In genomic region chr15:85966032-85966431, GRCm38 (mm10) we compare ENCODE assay signal across 26 mouse cellular contexts.
A peak's percentile ranks its signal among the peaks of the same experiment; 100 is the strongest.
DNase-seq lines count a peak whose midpoint lies in the region; ATAC-seq and TF ChIP-seq lines count a peak whose summit lies in the region.
"Had no signal": no experiment of that assay in that cellular context is flagged by ENCODE, and none has a peak within 500 bp of the region (broad histone marks: within the 10 kb centered on the region; RNA-seq: fewer than 3 reads in every experiment).

No protein-coding gene starts in this region.

- H3ac ChIP-seq in C2C12 (ENCODE audit: control insufficient read depth, insufficient read length, low read depth), result no peak overlapping the region

- H3K4me3 ChIP-seq in forebrain, embryonic 13.5 days, result no peak overlapping the region
- no peak overlapping the region for H3K4me3 ChIP-seq in forebrain, embryonic 15.5 days
- H3K4me3 ChIP-seq in stomach, embryonic 16.5 days (replicated peaks; ENCODE audit: low read length), result no peak overlapping the region
- no peak overlapping the region for H3K4me3 ChIP-seq in stomach, postnatal 0 days (ENCODE audit: low read depth, low read length)
- H3K4me3 ChIP-seq in C2C12 (ENCODE audit: insufficient read depth, poor library complexity, severe bottlenecking), result no peak overlapping the region
- H3K4me3 ChIP-seq: heart, adult 2 months; heart, embryonic 10.5 days; heart, embryonic 13.5 days; hindbrain, embryonic 10.5 days; hindbrain, embryonic 13.5 days; intestine, embryonic 15.5 days had no signal

- intact Hi-C loops in heart, postnatal 36 days (cut with DNase I), result no loop called here

- no peak overlapping the region for H3K9ac ChIP-seq in forebrain, embryonic 13.5 days
- no peak overlapping the region for H3K9ac ChIP-seq in forebrain, embryonic 15.5 days (replicated peaks)
- H3K9ac ChIP-seq in stomach, embryonic 16.5 days (ENCODE audit: low read length), result no peak overlapping the region
- H3K9ac ChIP-seq in stomach, postnatal 0 days (ENCODE audit: low read length), result no peak overlapping the region
- H3K9ac ChIP-seq: heart, embryonic 13.5 days; hindbrain, embryonic 13.5 days; intestine, embryonic 15.5 days had no signal

- peaks cover 22% of the 10 kb centered on the region for H3K36me3 ChIP-seq in forebrain, embryonic 13.5 days (ENCODE audit: poor library complexity, severe bottlenecking)
- H3K36me3 ChIP-seq in forebrain, embryonic 15.5 days, result no peaks in the 10 kb centered on the region
- H3K36me3 ChIP-seq in stomach, embryonic 16.5 days (ENCODE audit: control insufficient read depth, insufficient read depth, low read length), result no peaks in the 10 kb centered on the region
- no peaks in the 10 kb centered on the region for H3K36me3 ChIP-seq in stomach, postnatal 0 days (ENCODE audit: control insufficient read depth, insufficient read depth, low read length)
- H3K36me3 ChIP-seq in C2C12 (ENCODE audit: control insufficient read depth, insufficient read depth), result no peaks in the 10 kb centered on the region
- H3K36me3 ChIP-seq: heart, embryonic 10.5 days; heart, embryonic 13.5 days; hindbrain, embryonic 13.5 days; intestine, embryonic 15.5 days had no signal

- ATAC-seq in forebrain, embryonic 13.5 days, result no peak
- no peak for ATAC-seq in forebrain, embryonic 15.5 days (replicated peaks)
- 0 out of 2 replicates have a peak, but pooled peaks have one; percentile 11 for ATAC-seq in stomach, embryonic 16.5 days (ENCODE audit: insufficient read depth, low FRiP score)
- no peak for ATAC-seq in stomach, postnatal 0 days (ENCODE audit: low FRiP score, low TSS enrichment)
- ATAC-seq: CD4-positive, CD25-positive, alpha-beta regulatory T cell, adult 4 months; forebrain, embryonic 16.5 days; hindbrain, embryonic 16.5 days; intestine, embryonic 15.5 days had no signal

- H3K79me2 ChIP-seq in C2C12 (ENCODE audit: control insufficient read depth, insufficient read depth), result no peaks in the 10 kb centered on the region

- H3K4me2 ChIP-seq in forebrain, embryonic 13.5 days, result no peak overlapping the region
- no peak overlapping the region for H3K4me2 ChIP-seq in forebrain, embryonic 15.5 days (replicated peaks)
- H3K4me2 ChIP-seq in stomach, embryonic 16.5 days (ENCODE audit: low read depth, low read length), result no peak overlapping the region
- no peak overlapping the region for H3K4me2 ChIP-seq in stomach, postnatal 0 days (replicated peaks; ENCODE audit: low read depth)
- H3K4me2 ChIP-seq: heart, embryonic 13.5 days; hindbrain, embryonic 13.5 days; intestine, embryonic 15.5 days had no signal

- DNase-seq in stomach, postnatal 0 days (ENCODE audit: low spot score), result no peak
- no peak for DNase-seq in heart, postnatal 36 days
- DNase-seq in thymus, postnatal 4 days, result no peak
- DNase-seq: adrenal gland, postnatal 10 days; adrenal gland, postnatal 36 days; B cell, adult 2 months; cerebellum, adult 11 months; cerebellum, adult 8-10 months; gastrocnemius, postnatal 10 days; gastrocnemius, postnatal 36 days; heart, adult 2 months; heart, postnatal 14 days; kidney, adult 11 months; kidney, adult 8-10 months had no signal

- WGBS in forebrain, embryonic 13.5 days, result 74% methylated on average over 7 of the region's 7 CpGs
- whole genome bisulfite sequencing in forebrain, embryonic 15.5 days, result 72% methylated on average over 7 of the region's 7 CpGs
- WGBS in stomach, embryonic 16.5 days, result 83% methylated on average over 7 of the region's 7 CpGs
- WGBS in stomach, postnatal 0 days, result 73% methylated on average over 7 of the region's 7 CpGs

- no peak for TF ChIP-seq EP300 in stomach, postnatal 0 days (optimal IDR thresholded peaks at IDR 0.05)

- peak overlapping the region; percentile 44 for H3K27ac ChIP-seq in forebrain, embryonic 13.5 days
- no peak overlapping the region for H3K27ac ChIP-seq in forebrain, embryonic 15.5 days (replicated peaks)
- no peak overlapping the region; the same call in 1 of the 2 replicates for H3K27ac ChIP-seq in stomach, embryonic 16.5 days (ENCODE audit: low read length)
- no peak overlapping the region for H3K27ac ChIP-seq in stomach, postnatal 0 days (replicated peaks)
- H3K27ac ChIP-seq: heart, adult 2 months; heart, embryonic 10.5 days; heart, embryonic 13.5 days; hindbrain, embryonic 10.5 days; hindbrain, embryonic 13.5 days; intestine, embryonic 15.5 days had no signal

- TF ChIP-seq CTCF in stomach, postnatal 0 days (IDR thresholded peaks at IDR 0.05; ENCODE audit: low read depth), result no peak
- no peak for TF ChIP-seq CTCF in C2C12 (IDR thresholded peaks at IDR 0.05; ENCODE audit: control insufficient read depth, insufficient read depth, insufficient read length)

- H3K4me1 ChIP-seq in forebrain, embryonic 13.5 days, result peaks cover 45% of the 10 kb centered on the region
- peaks cover 20% of the 10 kb centered on the region for H3K4me1 ChIP-seq in forebrain, embryonic 15.5 days
- peaks cover 7% of the 10 kb centered on the region for H3K4me1 ChIP-seq in stomach, embryonic 16.5 days (ENCODE audit: control insufficient read depth, insufficient read depth, low read length)
- H3K4me1 ChIP-seq in stomach, postnatal 0 days (replicated peaks; ENCODE audit: control insufficient read depth, insufficient read depth), result peaks cover 2% of the 10 kb centered on the region; the same call in 1 of the 2 replicates

- no peaks in the 10 kb centered on the region for H3K79me3 ChIP-seq in C2C12 (ENCODE audit: low read depth)

- no peaks in the 10 kb centered on the region for H3K9me3 ChIP-seq in forebrain, embryonic 13.5 days (replicated peaks)
- no peaks in the 10 kb centered on the region for H3K9me3 ChIP-seq in forebrain, embryonic 15.5 days
- H3K9me3 ChIP-seq in stomach, embryonic 16.5 days (replicated peaks; ENCODE audit: control insufficient read depth, low read length), result no peaks in the 10 kb centered on the region
- no peaks in the 10 kb centered on the region for H3K9me3 ChIP-seq in stomach, postnatal 0 days (ENCODE audit: control insufficient read depth, low read length)
- H3K9me3 ChIP-seq: heart, embryonic 10.5 days; heart, embryonic 13.5 days; hindbrain, embryonic 10.5 days; hindbrain, embryonic 13.5 days; intestine, embryonic 15.5 days had no signal

- no peaks in the 10 kb centered on the region for H3K27me3 ChIP-seq in forebrain, embryonic 13.5 days
- no peaks in the 10 kb centered on the region for H3K27me3 ChIP-seq in forebrain, embryonic 15.5 days
- H3K27me3 ChIP-seq in stomach, embryonic 16.5 days (ENCODE audit: control insufficient read depth, insufficient read depth, low read length), result no peaks in the 10 kb centered on the region
- H3K27me3 ChIP-seq in stomach, postnatal 0 days (ENCODE audit: control insufficient read depth, insufficient read depth, low read length), result no peaks in the 10 kb centered on the region
- H3K27me3 ChIP-seq in C2C12 (ENCODE audit: control insufficient read depth, insufficient read depth, insufficient read length), result peaks cover 65% of the 10 kb centered on the region
- H3K27me3 ChIP-seq: heart, embryonic 13.5 days had no signal

TF ChIP-seq in C2C12, 6 proteins besides CTCF, POLR2A, EP300 and RAD21:
- TF ChIP-seq USF1 (IDR thresholded peaks at IDR 0.05; ENCODE audit: low read depth) (no peak), MYOD1 (IDR thresholded peaks at IDR 0.05; ENCODE audit: control insufficient read depth, insufficient read length, low read depth) (peak; percentile 4), CEBPB (IDR thresholded peaks at IDR 0.05; ENCODE audit: low read depth) (no peak)
